Mouse (Mus musculus): ENCODE data around the gene Runx1.

DNA sequence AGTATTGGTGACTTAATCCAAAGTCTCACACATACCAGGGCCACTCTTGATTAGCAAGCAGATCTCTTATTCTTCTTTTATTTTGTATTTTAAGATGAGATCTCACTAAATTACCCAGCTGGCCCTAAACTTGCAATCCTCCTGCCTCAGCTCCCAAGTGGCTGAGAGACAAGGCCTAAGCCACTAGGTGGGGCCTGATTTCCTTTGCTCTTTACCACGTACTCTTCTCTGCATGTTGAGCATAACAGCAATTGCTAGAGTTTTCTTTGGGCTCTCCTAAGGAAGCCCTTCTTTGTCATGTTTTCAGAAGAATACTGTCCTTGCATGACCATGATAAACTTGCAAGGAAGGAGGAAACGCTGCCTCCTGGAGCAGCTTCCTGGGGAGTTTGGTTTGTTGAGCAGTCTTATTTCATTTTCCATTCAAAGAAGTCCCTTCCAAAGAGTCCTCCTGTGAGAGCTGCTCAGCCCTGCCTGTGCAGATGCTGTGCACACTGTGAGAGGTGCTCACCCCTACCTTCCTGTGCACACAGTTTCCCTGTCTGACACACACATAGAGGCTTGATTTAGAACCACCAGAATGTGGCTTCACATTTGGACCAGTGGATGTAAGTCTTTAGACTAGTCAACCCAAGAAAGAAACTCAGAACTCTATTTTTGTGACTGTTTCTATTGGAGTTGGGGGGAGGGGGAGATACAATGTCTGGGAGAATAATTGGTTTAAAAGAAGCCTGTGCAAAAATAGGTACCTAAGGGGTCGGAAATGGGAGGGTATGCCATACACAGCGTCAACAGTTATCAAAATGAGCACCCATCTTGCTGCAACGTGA lies 11.4 kb downstream of the Runx1 start:
- TF ChIP-seq POLR2A (IDR thresholded peaks at IDR 0.05; ENCODE audit: insufficient read depth, low read length) (no peak), CTCF (IDR thresholded peaks at IDR 0.05; ENCODE audit: low read depth, low read length) (no peak), EP300 (IDR thresholded peaks at IDR 0.05; ENCODE audit: insufficient read depth, low read depth, low read length) (no peak)
